Mouse (Mus musculus) cortical plate, adult 2 months (tissue): Measurements from ENCODE around the gene Ndufs6.

Experiments
- CTCF ChIP-seq: fragments of 200-500 bp; IDR thresholded peaks from 2 replicates; pipeline ENCODE4 v1.5.1; 2011; ENCODE audit warnings: mild to moderate bottlenecking, control low read depth, low read length; ENCODE audit not compliant: insufficient read depth; ENCODE audit errors: extremely low read depth
- POLR2A ChIP-seq: fragments of 200-500 bp; IDR thresholded peaks from 2 replicates; pipeline ENCODE4 v1.6.1; 2011; ENCODE audit warnings: mild to moderate bottlenecking, low read length, control low read depth; ENCODE audit not compliant: insufficient read depth; ENCODE audit errors: extremely low read depth

DNA sequence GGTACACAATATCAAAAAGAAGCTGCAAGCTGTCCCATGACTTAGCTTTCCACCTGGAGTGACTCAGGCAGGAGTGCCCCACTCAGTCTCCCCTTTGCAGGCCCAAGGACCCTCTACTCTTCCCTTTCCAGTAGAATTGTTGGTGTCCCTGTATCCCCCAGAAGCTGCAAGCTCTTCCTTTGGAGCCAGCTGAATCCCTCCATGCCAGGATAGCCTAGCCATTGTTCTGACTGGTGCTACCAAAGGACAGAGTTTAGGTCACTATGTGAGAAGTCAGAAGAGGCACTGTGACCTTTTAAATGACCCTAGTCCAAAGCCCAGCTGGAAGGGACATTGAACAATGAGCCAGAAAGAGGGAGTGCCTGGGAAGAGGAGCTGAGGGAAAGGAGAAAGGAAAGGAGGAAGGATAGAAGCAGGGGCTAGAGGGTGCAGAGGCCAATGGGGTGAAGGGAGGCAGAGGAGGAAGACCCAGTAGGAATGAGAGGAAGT is 55.5 kb downstream of the Ndufs6 start:
- no peak for TF ChIP-seq POLR2A
- TF ChIP-seq CTCF: no peak
